Mouse (Mus musculus) liver, embryonic 13.5 days (tissue): Measurements from ENCODE around the gene Cd81. TPM values are rescaled to one million over a fixed set of nuclear protein-coding genes. Genes with fewer than 3 reads are reported as not detected.
A peak's percentile ranks its signal among the peaks of the same experiment; 100 is the strongest.

ENCODE experiments used
- ATAC-seq: fragments of 200-750 bp; cut with Nextera tagmentation; 2 replicates; pipeline ENCODE4 v1.8.0; 2017; ENCODE audit warnings: low read depth, mild to moderate bottlenecking, moderate number of reproducible peaks, moderate library complexity
- DNase-seq: peaks from one replicate; pipeline ENCODE4 v3.0.0; 2022
- H3K27ac ChIP-seq: fragments of 300-500 bp; sonication (generic); 2 replicates; pipeline ENCODE4 v1.5.1; 2015; ENCODE audit warnings: moderate library complexity, mild to moderate bottlenecking, inconsistent platforms
- H3K27me3 ChIP-seq: fragments of 300-500 bp; sonication (generic); 2 replicates; pipeline ENCODE4 v1.6.1; 2015; ENCODE audit warnings: mild to moderate bottlenecking, inconsistent platforms
- H3K36me3 ChIP-seq: fragments of 300-500 bp; sonication (generic); 2 replicates; pipeline ENCODE4 v1.6.1; 2015; ENCODE audit warnings: mild to moderate bottlenecking, inconsistent platforms
- H3K4me1 ChIP-seq: fragments of 300-500 bp; sonication (generic); replicated peaks from 2 replicates; pipeline ENCODE4 v1.6.1; 2015; ENCODE audit warnings: inconsistent platforms
- H3K4me2 ChIP-seq: fragments of 300-500 bp; sonication (generic); 2 replicates; pipeline ENCODE4 v1.6.1; 2015; ENCODE audit warnings: inconsistent platforms, mild to moderate bottlenecking, moderate library complexity
- H3K4me3 ChIP-seq: fragments of 300-500 bp; sonication (generic); replicated peaks from 2 replicates; pipeline ENCODE4 v1.5.1; 2015; ENCODE audit warnings: mild to moderate bottlenecking, inconsistent platforms
- H3K9ac ChIP-seq: fragments of 300-500 bp; sonication (generic); 2 replicates; pipeline ENCODE4 v1.6.1; 2015; ENCODE audit warnings: mild to moderate bottlenecking, inconsistent platforms
- H3K9me3 ChIP-seq: fragments of 300-500 bp; sonication (generic); replicated peaks from 2 replicates; pipeline ENCODE4 v1.6.1; 2016; ENCODE audit warnings: inconsistent platforms
- WGBS: fragments of 180-500 bp; shearing (Covaris S2); methylation state at CpG from one replicate; pipeline ENCODE4 v1.1.7; 2015; ENCODE audit not compliant: insufficient replicate concordance; 5-methylcytosine and 5-hydroxymethylcytosine counted together
- polyA plus RNA-seq: library from polyadenylated mRNA; unstranded; fragments of >200 nt; fragmentation: Nextera tagmentation; extraction: Ambion mirVana; gene quantifications from 2 replicates; pipeline ENCODE4 v1.2.1, GENCODE M21; 2015

Gene Cd81
- polyA plus RNA-seq, 1 experiment from 2014 or later: 130 TPM

DNA sequence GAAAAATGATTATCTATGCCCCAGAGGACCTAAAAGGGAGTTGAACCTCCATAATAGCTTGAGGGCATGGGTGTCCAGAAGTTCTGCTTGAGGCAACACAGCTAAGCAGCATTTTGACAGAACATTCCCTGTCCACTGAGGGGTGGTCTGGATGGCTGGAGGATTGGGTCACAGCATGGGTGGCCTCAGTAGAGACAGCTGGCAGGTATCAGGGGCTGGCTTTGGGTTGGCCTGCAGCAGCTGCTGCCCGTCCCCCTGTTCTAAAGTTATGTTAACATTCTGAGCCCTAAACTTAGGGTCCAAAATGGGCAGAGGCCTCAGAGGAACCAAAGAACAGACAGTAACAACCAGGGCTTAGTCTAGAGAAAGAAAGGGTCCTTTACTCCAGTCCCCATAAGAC is 41.3 kb upstream of the Cd81 start:
- 77% methylated on average over 1 of the region's 1 CpGs for WGBS
- Histone ChIP-seq H3K9ac (no peak overlapping the region), H3K9me3 (no peaks in the 10 kb centered on the region), H3K27ac (peak overlapping the region; percentile 47), H3K4me3 (no peak overlapping the region), H3K36me3 (peaks cover 41% of the 10 kb centered on the region), H3K4me1 (peaks cover 81% of the 10 kb centered on the region), H3K27me3 (no peaks in the 10 kb centered on the region), H3K4me2 (no peak overlapping the region)
- ATAC-seq: no peak
- no peak for DNase-seq

DNA sequence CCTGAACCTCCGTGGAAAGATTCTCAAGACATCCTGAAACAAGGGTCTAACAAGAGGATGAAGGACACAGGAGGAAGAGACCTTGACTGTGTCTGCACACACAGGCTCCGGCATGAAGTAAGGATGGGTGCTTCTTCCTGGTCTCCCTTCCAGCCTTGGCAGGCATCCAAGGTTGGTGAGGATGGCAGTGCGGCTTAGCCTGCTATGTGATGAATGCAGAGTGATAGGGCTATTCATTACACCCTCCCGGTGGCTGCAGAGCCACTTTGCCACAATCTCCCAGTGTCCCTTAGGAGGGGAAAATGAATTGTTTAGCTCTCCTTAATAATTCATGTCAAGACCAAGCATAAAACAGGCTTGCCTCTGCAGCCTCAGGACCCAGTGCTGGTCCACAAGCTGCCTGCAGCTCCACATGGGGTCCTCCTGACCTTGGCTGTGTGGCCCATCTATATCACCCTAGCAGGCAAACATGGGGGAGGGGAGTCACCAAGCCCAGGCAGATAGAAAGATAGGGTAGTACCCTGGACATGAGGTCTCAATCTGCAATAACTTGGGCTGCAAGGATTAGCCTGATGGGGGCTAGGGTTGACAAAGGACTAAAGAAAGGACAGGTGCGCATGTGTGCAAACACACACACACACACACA is 40.2 kb upstream of the Cd81 start:
- 74% methylated on average over 5 of the region's 5 CpGs for WGBS
- H3K4me2 ChIP-seq: no peak overlapping the region
- H3K27me3 ChIP-seq: no peaks in the 10 kb centered on the region
- H3K36me3 ChIP-seq: peaks cover 34% of the 10 kb centered on the region
- H3K4me1 ChIP-seq: peaks cover 85% of the 10 kb centered on the region
- no peak overlapping the region for H3K4me3 ChIP-seq
- H3K27ac ChIP-seq: no peak overlapping the region; the same call in 1 of the 2 replicates
- DNase-seq (no peak), ATAC-seq (no peak)
- no peak overlapping the region for H3K9ac ChIP-seq
- no peaks in the 10 kb centered on the region for H3K9me3 ChIP-seq

DNA sequence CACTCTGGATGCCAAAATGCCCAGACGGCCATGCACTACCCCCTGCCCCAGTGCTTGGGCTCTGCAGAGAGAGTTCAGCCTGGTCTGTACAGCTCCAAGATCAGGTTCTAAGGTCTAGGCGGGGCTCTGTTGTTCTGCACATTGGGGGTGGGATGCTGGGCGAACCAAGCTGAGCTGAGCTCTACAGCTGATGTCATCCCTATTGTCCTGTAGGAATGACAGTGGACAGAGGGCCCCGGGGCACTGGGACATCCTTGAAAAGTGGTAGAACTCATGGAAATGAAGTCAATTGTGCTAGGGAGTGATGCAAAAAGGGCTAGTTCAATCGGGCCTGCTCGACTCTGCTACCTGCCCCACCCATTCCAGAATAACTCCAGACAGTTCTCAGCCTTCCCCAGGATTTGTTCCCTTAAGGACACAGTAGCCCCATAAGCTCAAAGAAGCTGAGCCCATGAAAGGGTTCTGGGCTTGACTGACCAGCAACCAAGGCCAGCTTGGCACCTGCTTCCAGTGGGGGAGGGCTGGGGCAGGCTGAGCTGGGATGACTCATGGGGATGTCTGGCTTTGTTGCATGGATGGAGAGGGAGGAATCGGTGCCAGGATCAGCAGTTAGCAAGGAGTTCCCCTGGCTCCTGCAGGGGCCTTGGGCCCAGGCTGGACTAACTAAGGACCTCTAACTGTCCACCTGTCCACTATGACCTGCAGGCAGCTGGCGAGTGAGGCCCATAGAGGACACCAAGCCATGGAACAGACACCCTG is 38.9 kb upstream of the Cd81 start:
- no peak for DNase-seq
- H3K27me3 ChIP-seq: no peaks in the 10 kb centered on the region
- 0 out of 2 replicates have a peak, but pooled peaks have one; percentile 6 for ATAC-seq
- no peak overlapping the region for H3K4me3 ChIP-seq
- WGBS: 52% methylated on average over 8 of the region's 8 CpGs
- no peaks in the 10 kb centered on the region for H3K9me3 ChIP-seq
- H3K4me2 ChIP-seq: no peak overlapping the region
- no peak overlapping the region for H3K9ac ChIP-seq
- H3K27ac ChIP-seq: peak overlapping the region; percentile 29; the same call in 1 of the 2 replicates
- peaks cover 73% of the 10 kb centered on the region for H3K4me1 ChIP-seq
- peaks cover 23% of the 10 kb centered on the region for H3K36me3 ChIP-seq

DNA sequence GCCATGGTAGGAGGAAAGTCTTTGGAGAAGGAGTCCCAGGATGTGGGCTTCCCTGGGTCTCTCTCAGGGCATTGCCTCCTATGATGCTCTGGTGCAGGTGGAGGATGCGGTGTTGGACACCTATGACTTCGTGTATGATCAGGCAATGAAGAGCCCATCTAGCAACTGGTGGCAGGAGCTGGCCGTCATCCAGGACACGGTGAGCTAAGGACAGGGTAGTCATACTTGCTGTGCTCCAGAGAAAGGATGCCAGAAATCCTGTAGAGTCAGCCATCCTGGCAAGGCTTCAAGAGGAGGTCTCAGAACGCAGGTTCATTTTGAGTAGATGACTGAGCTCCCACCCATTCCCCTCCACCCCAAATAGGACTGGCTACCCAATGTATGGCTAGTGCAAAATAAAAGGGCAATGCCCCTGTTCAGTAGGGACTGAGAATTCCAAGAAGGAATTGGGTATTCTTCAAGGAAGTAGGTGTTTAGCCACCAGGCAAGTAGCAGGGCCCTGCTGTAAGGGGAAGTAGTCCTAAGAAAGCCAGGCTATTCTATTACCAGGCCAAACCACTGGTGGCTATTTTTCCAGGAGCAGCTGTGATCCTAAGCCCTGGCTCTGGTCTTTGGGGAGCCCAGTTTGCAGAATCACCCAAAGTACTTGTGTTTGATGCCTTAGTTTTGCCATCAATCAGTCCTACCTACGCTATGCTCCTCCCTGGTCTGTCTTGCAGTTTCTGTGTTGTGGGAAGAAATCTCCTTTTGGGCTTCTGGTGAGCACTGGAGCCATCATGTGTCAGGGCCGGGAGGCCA is 37.5 kb upstream of the Cd81 start:
- Histone ChIP-seq H3K4me2 (no peak overlapping the region), H3K27ac (peak overlapping the region; percentile 60; the same call in 1 of the 2 replicates), H3K27me3 (no peaks in the 10 kb centered on the region), H3K4me1 (peaks cover 58% of the 10 kb centered on the region), H3K4me3 (no peak overlapping the region), H3K9me3 (no peaks in the 10 kb centered on the region), H3K36me3 (peaks cover 10% of the 10 kb centered on the region), H3K9ac (no peak overlapping the region)
- ATAC-seq: no peak
- no peak for DNase-seq
- 77% methylated on average over 7 of the region's 7 CpGs for WGBS

DNA sequence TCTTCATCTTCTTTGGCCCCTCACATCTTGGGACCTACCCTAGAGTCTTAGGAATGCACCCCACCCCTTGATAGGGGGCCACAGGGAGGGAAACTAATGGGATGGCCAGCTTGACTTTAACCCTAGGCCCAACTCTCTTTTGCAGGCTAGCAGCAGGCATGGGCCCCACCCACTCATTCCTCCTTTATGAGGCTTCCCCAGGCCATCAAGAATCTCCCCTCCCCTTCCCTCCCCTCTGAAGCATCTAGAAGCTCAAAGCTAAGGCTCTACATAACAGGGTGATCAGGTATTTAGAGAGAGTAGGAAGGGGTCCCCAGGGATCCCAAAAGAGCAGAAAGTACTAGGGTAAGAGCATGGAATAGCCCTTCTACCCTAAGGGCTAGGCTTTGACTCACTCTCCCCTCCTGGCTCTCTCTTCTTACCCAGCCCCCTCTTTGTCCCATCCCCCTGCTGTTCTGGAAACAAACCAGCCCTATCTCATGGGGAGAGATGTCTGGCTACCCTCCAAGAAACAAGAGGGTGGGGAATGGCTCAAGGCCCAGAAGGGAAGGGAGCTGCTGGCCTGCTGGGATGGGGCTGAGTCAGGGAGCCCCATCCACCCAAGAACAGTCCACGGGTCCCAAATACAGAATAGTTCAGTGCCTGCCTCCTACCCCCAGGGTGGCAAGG is 36.6 kb upstream of the Cd81 start:
- Histone ChIP-seq H3K9ac (no peak overlapping the region), H3K4me1 (peaks cover 50% of the 10 kb centered on the region), H3K27me3 (no peaks in the 10 kb centered on the region), H3K4me2 (no peak overlapping the region), H3K27ac (peak overlapping the region; percentile 60), H3K9me3 (no peaks in the 10 kb centered on the region), H3K4me3 (no peak overlapping the region), H3K36me3 (peaks cover 1% of the 10 kb centered on the region)
- DNase-seq (no peak), ATAC-seq (0 out of 2 replicates have a peak, but pooled peaks have one; percentile 4)
- 43% methylated on average over 1 of the region's 1 CpGs for WGBS

DNA sequence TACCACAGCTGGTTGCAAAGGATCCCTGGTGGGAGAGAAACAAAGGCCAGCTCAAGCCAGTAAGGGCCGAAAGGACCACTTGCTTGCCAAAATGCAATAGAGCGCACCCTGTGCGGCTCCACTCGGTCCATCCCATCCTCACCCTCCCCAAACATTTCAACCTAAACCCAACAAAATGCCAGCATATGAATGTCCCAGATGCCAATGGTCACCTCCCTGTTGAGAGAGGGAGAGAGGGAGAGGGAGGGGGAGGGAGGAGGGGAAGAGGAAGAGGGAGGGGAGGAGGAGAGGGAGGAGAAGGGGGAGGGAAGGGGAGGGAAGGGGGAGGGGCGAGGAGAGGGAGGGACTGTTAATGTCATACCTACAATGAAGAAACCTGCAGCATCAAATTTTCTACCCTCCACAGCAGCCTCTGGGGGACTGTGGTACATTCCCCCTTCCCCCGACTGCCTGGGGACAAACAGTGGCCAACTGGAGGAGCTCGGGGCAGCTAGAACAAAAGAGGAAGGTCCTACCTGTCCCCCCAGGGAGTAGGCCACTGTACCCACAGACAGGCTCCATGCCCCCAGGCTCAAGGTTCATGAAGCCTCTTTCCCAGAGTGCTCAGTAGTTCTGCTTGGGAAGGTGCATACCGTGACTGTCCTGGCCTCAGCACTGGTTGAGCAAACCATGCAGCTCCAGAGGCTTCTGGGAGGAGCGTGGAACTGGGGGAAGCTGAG is 36.0 kb upstream of the Cd81 start:
- no peaks in the 10 kb centered on the region for H3K36me3 ChIP-seq
- peaks cover 48% of the 10 kb centered on the region for H3K4me1 ChIP-seq
- no peaks in the 10 kb centered on the region for H3K9me3 ChIP-seq
- no peaks in the 10 kb centered on the region for H3K27me3 ChIP-seq
- DNase-seq (no peak), ATAC-seq (no peak)
- 70% methylated on average over 9 of the region's 9 CpGs for WGBS
- peak overlapping the region; percentile 36 for H3K27ac ChIP-seq
- no peak overlapping the region for H3K4me3 ChIP-seq
- no peak overlapping the region for H3K4me2 ChIP-seq
- no peak overlapping the region for H3K9ac ChIP-seq

DNA sequence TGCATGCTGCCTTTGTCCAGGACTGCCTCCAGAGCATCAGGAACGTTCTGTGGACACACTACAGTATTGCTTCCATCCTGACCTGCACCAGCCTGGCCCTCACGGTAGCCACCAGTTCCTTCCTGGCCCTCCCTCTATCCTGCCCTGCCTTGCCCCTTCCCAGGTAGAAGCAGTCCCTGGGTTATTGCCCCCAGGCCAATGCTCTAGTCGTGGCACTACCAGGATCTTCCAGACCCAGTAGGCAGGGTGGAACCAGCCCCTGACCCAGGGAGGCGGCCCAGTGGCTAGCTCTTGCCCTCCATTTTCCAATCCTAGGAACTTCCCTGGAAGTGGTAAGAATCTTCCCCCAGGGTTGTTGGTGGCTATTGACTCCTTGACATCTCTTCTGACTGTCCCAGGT is 35.4 kb upstream of the Cd81 start:
- Histone ChIP-seq H3K4me1 (peaks cover 44% of the 10 kb centered on the region), H3K4me3 (no peak overlapping the region), H3K4me2 (no peak overlapping the region), H3K36me3 (no peaks in the 10 kb centered on the region), H3K27ac (peak overlapping the region; percentile 36; the same call in 1 of the 2 replicates), H3K9me3 (no peaks in the 10 kb centered on the region), H3K27me3 (no peaks in the 10 kb centered on the region), H3K9ac (no peak overlapping the region)
- WGBS: 75% methylated on average over 4 of the region's 4 CpGs
- no peak for DNase-seq
- no peak; the same call in 1 of the 2 replicates for ATAC-seq

DNA sequence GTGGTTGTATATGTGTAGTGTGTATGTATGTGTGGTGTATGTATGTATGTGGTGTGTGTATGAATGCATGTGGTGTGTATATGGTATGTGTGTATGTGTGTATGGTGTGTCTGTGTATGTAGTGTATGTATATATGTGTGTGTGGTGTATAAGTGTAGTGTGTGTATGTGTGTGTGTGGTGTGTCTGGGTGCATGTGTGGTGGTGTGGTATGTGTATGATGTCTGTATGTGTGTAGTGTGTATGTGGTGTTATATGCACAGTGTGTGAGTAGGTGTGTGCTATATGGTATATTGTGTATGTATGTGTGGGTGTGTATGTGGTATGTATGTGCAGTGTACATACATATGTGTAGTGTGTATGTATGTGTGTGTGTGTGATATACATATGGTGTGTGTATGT is 32.5 kb upstream of the Cd81 start:
- H3K4me1 ChIP-seq: peaks cover 25% of the 10 kb centered on the region
- no peak overlapping the region for H3K9ac ChIP-seq
- H3K4me2 ChIP-seq: no peak overlapping the region
- ATAC-seq: no peak
- H3K4me3 ChIP-seq: no peak overlapping the region
- no peaks in the 10 kb centered on the region for H3K27me3 ChIP-seq
- no peak overlapping the region for H3K27ac ChIP-seq
- no peak for DNase-seq
- no peaks in the 10 kb centered on the region for H3K36me3 ChIP-seq
- no peaks in the 10 kb centered on the region for H3K9me3 ChIP-seq

DNA sequence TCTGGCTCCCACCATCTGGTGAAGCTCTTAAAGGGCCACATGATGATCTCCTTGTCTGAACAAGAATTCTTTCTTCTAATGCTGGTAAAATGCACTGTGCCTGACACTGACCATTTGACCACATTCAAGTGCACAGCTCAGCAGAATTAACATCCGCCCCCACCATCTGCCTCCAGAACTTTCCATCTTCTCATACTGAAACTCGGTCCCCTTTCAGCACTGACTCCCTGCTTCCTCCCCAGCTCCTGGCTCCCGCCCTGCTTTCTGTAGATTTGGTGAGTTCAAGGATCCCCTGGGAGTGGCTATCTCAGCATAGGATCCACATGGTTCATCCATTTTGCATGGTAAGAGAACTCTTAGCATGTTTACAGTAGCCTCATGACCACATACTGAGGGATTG is 31.8 kb upstream of the Cd81 start:
- Histone ChIP-seq H3K27me3 (no peaks in the 10 kb centered on the region), H3K36me3 (no peaks in the 10 kb centered on the region), H3K4me2 (no peak overlapping the region), H3K9me3 (no peaks in the 10 kb centered on the region), H3K9ac (no peak overlapping the region), H3K4me1 (peaks cover 18% of the 10 kb centered on the region), H3K27ac (no peak overlapping the region), H3K4me3 (no peak overlapping the region)
- 72% methylated on average over 3 of the region's 3 CpGs for WGBS
- no peak for ATAC-seq
- DNase-seq: no peak

DNA sequence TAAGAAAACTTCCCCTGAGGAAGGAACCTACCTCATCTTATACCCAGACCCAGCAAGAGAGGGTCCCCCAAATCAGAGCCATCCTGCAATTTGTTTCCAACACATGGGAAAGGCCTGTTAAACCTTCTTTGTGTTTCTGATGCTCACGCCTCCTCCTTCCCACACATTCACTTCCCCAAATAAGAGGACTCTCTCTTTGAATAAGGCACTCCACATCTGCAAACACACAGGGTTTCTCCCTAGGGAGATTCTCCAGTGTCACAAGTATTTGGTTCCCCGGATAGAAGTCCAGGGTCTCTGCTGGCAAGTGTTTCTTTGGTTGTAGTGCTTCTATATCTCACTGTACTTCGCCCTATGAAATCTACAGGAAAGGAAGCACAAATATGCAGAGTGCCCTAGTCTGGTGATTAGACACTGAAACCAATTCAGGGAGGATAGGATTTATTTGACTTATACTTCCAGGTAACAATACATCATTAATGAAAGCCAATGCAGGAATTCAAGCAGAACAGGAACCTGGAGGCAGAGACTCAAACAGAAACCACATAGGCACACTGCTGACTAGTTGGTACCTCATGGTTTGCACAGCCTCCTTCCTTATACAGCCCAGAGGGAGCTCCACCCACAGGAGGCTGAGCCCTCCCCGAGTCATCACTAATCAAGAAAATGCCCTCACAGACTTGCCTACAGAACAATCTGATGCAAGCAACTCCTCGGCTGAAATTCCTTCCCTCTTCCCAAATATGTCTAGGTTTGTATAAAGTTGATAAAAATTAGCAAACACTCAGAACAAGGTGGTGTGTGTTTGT is 31.0 kb upstream of the Cd81 start:
- DNase-seq (no peak), ATAC-seq (peak; percentile 59)

More for the DNA sequence above, 31.0 kb upstream of the Cd81 start:
- Histone ChIP-seq H3K4me1 (peaks cover 11% of the 10 kb centered on the region), H3K27ac (no peak overlapping the region), H3K9me3 (no peaks in the 10 kb centered on the region), H3K4me3 (no peak overlapping the region), H3K27me3 (no peaks in the 10 kb centered on the region), H3K36me3 (no peaks in the 10 kb centered on the region), H3K9ac (no peak overlapping the region), H3K4me2 (no peak overlapping the region)
- 42% methylated on average over 5 of the region's 5 CpGs for WGBS
